Mouse (Mus musculus): Measurements from ENCODE around the gene Pck1.

The Pck1 gene

DNA sequence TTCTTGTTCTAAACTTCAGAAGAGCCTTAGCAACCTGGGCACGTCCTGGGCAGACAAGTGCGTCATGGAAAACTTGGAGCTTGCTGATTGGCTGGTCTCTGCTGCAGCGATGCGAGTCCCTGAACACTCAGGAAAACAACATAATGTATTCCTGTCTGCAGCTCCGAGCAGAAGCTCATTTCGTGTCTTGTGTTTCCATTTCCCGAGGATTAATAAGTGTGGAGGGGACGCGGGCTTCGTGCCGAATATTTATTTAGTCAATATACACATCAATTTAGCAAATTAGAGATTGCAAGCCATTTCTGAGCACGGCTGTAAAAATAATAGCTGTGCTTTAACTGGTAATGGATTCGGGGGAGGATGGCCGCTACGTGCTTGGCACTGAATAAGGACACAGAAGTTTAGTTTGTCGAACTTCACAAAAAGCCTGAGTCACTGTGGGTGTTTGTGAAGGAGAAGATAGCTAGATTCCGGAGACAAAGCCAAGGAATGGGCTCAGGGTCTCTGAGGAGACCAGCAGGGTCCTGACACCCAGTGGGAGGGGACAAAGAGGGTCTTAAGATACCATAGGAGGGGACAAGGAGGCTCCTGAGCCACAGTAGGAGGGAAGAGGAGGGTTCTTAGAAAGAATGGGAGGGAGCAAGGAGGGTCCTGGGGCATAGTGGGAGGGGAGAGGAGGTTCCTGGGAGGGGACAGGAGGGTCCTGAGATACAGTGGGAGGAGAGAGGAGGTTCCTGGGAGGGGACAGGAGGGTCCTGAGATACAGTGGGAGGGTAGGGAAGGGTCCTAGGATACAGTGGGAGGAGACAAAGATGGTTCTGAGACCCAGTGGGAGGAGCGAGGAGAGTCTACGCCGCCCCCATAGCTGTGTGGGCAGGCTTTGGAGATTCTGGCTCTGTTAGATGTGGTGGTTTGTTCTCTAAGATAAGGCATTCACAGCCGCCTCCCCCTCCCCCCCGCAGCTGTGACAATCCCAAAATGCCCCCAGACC lies 21.0 kb downstream of the Pck1 start:
- DNase-seq (ENCODE audit: low spot score) = no peak

DNA sequence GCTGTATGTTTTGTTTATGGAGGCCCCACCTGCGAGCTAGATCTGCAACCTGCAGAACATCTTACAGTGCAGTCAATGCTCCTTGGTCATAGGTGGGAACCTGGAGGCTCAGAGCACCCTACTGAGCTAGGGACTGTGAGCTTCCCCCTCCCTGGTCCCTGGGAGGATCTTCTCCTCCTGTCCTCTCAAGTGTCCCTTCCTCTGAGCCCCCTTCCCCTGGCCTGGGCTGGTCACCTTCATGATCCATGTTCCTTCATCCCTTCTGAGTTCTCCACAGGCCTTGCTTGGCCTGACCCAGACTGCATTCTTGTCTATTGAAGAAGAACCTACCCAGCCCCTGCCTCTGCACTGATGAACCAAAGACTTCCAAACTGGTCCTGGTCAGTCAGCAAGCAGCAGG lies 21.7 kb downstream of the Pck1 start:
- DNase-seq (ENCODE audit: low spot score) = no peak

DNA sequence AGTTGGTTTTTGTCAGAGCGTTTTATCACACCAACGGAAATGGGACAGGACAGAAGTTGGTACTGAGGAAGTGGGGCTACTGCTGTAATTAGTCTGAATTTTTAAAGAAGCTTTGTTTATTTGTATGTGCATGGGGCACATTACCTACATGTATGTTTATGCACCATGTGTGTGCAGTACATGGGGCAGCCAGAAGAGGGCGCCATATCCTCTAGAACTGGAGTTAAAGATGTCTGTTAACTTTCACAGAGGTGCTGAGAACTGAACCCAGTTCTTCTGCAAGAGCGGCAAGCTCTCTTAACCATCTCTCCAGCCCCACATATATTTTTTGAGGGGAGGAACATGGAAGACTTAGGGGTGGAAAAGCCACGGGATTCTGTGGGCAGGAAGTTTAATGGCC lies 22.9 kb downstream of the Pck1 start:
- no peak for DNase-seq (ENCODE audit: low spot score)

DNA sequence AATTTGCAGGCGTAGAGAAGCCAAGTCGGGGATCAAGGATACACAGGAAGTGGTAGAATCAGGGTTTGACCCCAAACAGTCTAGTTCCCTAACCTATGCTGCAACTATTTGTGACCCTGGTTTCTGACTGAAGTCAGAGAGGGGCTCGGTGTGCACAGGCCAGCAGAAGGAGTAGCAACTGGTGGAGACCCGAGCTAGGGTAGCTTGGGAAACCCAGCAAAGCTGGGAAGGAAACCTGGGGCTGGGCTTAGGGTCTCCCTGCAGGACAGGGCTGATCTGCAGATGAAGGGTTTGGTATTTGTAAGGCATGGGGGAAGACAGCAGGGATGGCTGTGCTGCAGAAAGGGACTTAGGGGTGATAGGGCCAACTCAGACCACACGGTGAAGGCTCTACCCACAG lies 24.6 kb downstream of the Pck1 start:
- no peak for DNase-seq (ENCODE audit: low spot score)

DNA sequence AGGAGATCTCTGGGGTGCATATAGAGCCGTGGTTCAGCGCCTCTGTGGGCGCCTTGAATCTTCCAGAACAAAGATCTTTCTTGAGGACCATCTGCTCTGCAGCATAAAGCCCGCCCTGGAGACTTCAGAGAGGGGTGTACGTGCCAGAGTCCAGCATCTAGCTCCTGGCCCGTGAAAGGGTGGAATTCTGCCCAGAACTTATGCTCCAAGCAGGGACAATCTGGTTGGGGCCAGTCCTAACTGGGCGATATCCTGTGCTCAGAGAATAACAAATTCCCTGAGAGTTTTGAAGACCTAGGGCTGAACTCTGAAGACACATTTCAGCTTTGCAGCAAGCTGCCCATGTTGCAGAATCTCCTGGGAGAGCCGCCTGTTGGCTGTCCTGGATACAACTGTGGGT lies 25.1 kb downstream of the Pck1 start:
- no peak for DNase-seq (ENCODE audit: low spot score)

DNA sequence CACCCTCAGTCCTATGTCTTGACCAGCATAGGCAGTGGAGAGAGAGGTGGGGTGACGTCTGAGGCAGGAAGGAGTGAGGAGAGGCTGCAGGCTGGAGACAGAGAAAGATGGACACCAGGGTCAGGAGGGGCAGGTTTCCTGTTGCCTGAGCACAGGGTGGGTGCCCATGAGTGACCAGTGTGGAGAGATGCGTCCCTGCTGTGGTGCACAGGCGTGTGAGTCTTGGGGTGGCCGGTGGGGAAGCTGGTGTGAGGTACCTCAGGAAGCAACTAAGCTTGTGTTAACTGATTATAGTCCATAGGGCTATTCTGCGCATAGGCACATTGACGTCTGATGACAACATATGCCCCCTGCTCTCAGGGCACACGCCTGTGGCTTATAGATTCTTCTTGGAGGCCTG lies 26.2 kb downstream of the Pck1 start:
- no peak for DNase-seq (ENCODE audit: low spot score)

DNA sequence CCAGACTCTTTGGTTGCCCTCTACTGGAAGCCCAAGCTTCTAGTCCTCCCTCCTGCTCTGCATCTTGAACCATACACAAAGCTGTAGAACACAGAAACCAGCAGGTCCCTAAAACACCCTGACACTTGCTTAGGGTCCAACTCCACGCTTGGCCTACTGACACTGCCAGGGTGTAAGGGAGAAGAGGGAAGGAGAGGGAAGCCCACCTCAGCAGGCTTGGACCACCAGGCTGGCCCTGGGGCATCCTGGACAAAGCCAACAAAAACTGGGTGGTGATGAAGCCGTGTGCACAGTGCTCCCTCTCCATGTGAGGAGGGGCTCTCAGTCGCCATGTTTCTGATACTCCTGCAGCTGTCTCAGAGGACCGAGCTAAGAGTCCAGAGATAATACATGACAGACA lies 27.2 kb downstream of the Pck1 start:
- DNase-seq (ENCODE audit: low spot score) = no peak

DNA sequence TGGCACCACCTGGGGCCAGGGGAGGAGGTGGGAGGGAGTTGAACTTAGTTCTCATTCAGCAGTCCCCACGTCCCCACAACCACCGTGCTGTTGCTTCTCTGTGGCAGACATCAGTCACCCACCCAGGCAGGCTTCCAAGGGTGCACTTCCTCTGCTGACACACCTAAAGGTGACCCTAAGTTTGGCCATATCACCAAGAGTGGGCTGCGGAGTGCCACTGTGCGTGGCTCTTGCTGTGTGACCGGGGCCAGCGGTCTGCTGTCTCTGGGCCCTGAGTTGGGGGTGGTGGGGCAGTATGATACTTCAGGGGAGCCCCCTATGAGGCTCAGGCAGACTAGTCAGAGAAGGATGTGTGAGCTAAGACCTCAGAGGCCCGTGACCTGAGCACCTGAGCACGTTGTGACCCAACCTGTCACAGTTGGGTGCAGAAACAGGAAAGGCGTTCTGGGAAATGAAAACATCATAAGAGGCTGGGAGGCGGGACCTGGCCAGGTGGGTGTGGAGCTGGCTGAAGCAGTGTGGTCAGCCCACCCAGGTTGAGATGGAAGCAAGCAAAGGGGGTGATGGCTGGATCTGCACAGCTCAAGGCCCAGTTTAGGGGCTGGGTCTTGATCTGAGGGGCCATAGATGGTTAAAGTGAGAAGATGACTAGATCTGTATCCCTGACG lies 28.0 kb downstream of the Pck1 start:
- DNase-seq (ENCODE audit: low spot score) = no peak

DNA sequence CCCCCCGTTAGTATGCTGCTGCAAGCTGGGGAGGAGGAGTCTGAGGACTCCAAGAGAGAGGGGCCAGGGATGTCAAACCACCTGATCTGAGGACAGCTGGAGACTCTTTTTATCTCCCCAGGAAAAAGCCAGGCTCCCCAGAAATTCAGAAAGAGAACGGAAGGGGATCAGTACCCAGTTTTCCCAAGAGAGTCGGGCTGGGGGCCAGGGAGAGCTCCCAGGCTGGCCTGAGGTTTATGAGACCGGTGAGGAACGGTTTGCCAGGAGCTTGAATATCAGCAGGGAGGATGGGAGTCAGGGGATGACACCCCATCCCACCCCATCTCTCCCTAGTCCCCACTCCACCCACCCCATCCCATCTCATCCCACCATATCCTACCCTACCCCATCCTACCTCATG lies 28.6 kb downstream of the Pck1 start:
- DNase-seq (ENCODE audit: low spot score) = no peak

DNA sequence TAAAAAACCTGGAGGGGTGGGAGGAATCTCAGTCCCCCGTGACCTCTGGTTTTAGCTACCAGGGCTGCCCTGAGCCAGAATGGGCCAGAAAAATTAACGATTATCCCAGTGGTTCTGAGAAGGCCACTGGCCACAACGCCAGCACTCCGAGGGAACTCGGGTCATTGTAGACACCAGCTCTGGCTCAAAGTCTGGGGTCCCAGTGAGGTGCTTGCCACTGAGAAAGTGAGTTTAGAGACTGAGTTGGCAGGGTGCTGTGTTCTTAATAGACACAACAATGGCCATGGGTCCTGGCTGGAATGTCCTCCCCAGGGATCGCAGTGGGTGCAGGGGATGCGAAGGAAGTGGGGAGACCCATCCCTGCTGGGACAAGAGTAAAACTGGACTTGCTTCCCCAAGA lies 29.1 kb downstream of the Pck1 start:
- no peak for DNase-seq (ENCODE audit: low spot score)

DNA sequence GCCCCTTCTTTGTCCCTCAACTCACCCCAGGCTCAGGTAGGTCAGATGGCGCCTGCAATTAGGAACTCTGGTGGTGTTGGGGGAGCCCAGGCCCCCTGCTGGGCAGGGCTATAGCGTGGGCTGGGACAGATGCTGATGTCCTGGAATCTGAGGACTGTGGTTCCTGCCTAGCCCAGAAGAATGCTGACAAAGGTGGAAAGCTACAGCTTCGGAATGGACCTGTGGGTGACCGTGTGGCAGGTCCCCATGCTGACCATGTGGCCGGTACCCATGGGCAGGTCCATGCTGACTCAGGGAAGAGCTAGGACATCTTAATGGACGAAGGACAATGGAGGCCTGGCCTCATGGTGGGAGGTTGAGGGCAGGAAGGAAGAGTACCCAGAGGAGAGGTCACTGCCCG lies 29.9 kb downstream of the Pck1 start:
- no peak for DNase-seq (ENCODE audit: low spot score)

DNA sequence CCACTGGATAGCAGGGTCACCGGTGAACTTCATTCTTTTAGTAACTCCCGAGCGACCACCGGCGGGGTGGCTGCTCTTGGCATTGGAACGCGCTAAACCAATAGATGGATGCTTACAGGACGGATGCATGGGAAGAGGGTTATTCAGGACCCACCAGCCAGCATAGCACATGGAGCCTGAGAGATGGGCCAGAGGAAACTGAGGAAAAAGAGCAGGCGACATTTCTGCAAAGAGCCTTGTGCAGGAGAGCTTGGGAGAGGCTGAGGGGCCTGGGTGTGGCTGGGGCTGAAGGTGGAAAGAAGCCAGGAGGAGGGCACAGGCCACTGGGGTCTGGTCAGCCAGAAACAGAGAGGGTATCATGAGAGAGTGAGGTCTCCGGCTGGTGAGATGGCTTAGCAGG lies 30.5 kb downstream of the Pck1 start:
- DNase-seq (ENCODE audit: low spot score) = no peak

DNA sequence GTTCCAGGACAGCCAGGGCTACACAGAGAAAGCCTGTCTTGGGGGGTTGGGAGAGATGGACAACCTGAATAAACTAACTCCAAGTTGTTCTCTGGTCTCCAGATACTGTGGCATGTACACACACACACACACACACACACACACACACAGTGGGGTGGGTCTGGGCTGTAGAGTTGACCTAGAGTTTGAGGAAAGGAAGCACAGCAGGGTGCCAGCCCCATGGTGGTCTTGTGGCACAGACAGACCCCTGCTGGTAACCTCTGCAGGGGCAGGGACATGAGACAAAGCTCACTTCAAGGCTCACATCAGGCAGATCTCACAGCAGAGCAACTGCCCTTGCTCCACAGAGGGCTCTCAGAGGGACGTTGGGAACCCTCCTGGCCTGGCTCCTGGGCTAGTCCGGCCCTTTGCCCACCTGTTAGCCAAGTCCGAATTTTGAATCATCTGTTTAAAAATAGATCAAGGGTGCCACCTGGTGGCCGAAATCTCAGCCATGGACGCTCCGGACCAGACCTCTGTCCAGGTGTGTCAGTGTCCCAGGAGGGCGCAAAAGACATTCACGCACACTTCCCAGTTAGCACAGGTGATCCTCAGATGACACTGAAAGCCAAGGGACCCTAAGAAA lies 31.1 kb downstream of the Pck1 start:
- DNase-seq (ENCODE audit: low spot score) = no peak

DNA sequence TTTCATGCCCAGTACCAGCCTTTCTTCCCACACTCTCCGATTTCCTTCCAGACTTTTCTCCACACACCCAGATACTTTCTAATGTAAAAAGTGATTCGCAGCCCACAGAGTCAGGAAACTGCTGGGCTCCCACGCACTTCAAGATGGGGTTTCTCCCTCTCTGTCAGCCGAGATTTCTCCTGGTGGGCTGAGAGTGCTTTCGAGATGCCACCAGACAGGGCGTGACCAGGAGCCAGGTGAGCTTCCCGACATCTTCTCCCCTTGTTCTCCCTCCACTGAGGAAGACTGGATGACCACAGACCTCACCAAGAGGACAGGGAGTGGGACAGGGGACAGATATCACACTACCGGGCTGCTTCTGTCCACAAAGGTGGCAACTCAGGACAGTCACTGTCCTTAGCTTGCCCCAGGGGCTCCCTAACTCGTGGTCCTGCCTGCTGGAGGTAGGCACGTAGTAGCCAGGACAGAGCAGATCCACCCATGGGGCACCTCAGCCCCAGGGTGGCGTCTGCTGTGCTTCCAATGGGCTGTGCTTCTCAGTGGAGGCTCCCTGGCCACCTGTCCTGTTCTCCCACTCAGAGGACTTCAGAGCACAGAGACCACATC lies 31.7 kb downstream of the Pck1 start:
- no peak for DNase-seq (ENCODE audit: low spot score)

DNA sequence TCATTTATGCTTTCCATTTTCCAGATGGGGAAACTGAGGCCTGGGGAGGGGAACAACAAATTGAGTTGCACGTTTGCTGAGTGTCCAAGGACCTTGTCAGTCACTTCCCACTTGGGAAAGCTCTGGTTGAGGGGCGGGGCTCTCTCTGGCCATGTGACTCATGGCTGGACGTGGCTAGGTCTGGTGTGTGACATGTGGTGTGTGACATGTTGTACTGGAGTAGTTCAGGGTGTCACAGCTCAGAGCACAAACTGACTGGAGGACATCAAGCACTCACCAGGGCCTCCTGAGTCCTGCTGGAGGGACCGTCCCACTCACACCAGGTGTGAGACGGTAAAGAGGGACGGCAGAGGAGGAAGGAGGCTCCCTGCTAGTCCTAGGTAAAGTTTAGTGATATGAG lies 32.4 kb downstream of the Pck1 start:
- DNase-seq (ENCODE audit: low spot score) = no peak

DNA sequence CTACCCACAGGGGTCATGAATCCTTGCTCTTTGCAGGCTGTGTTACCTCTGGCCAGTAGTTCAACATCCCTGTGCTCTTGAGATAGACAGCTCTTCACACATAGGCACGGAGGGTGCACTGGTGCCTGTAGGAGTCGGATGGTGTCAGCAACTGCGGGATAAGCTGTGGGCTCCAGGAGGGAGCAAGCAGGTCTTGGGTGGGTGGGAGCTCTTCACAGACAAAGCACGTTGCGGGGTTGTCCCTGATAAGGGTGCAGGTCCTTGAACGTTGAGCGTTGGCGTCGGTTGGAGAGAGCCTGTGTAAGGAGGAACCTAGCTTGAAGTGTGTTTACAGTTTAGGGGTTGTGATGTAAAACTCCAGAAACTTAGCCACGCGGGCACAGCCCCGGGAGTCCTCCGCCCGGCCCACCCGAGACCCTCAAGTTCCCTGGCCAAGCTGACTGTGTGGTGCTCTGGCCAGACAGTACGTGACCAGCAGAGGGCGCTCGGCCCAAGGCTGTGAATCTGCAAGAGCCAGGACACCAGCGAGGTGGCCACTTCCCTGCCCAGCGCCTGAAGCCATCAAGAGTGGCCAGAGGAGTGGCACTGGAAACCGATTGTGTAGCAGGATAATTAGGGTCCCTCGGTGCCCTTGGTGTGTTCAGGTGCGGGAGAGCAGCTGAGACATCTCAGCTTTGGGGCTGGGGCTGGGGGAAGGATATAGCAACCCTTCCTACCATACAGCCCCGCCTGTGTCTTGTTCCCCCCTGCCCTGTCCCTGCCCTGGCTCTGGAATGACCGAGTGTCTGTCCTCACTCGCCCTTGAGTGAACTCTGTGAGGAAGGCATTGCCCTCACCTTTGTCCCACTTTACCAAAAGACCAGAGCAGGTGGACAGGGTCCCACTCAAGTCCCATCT lies 33.4 kb downstream of the Pck1 start:
- DNase-seq (ENCODE audit: low spot score) = peak; percentile 38

DNA sequence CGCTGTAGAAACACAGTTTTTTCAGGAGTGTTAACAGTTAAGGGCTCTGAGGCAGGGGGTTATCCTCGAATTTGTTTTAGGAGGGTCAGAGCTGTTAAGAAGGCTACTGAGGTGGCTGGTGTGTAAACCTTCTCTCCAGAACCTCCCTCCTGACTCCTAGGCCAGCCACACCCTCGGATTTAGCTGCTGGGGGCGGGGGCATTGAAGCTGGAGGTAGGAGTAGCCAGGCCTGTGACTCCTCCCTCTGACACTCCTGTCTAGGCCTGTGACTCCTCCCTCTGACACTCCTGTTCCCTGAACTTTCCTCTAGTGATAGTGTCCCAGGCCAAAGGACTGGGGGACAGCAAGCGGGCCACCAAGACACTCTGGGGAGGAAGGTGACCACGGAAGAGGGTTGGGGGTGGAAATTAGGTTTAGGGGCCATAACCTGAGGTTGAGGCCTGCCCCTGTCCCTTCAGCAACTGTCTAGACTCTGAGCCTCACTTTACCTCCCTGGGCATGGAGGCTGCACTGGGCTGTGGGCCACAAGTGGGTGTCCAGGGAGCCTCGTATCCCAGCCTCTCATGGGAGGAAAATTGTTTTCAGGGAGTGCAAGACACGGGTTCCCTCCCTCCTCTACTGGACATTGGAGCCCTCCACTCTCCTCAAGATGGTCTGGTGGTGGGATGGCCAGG lies 34.5 kb downstream of the Pck1 start:
- no peak for DNase-seq (ENCODE audit: low spot score)

DNA sequence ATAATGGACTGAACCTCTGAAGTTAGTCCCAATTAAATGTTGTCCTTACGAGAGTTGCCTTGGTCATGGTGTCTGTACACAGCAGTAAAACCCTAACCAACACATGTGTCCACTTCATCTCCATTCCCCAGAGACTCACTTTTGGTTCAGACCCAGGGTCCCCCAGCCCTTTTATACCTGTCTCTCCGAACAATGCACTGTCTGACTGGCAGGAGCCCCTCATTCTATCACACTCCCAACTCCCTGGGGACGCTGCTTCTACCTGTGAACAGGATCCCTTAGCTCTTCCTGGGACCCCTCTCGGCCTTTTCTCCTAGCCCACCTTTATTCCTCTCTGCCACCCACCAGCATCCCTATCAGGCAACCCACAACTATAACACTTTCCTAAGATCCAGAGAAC lies 41.9 kb downstream of the Pck1 start:
- DNase-seq (ENCODE audit: low spot score) = no peak

DNA sequence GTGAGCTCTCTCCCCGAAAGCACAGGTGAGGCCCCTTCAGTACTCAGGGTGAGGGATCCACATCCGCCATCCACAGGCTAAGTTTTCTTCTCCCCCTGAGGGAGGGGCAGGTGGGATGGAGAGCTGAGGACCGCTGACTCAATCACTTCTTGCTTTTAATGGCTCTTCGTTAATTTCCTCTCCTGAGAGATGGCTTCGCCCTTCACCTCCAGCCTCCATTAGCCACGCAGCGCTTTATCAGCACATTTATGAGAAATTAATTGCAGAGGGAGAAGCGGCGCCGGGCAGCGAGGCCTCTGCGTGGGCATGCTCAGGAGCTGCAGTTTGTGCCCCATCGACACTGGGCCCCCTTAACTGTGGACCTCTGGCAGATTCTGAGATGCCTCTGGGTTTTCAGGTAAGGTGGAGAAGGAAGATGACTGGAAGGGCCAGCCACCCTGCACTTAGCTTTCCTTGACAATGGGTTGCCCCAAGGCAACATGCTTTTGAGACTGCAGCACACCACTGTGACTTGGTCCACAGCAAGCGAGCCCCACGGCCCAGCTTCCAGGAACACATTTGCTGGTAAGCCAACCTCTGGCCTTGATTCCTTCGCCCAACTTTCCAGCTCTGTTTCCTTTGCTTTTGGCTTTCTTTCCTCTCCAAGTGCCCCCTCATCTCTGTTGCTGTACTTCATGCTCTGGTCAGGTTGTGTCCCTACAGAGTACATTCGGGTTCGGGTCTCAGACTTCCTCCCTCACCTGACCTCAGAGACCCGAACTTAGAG lies 50.3 kb downstream of the Pck1 start:
- DNase-seq (ENCODE audit: low spot score) = no peak

DNA sequence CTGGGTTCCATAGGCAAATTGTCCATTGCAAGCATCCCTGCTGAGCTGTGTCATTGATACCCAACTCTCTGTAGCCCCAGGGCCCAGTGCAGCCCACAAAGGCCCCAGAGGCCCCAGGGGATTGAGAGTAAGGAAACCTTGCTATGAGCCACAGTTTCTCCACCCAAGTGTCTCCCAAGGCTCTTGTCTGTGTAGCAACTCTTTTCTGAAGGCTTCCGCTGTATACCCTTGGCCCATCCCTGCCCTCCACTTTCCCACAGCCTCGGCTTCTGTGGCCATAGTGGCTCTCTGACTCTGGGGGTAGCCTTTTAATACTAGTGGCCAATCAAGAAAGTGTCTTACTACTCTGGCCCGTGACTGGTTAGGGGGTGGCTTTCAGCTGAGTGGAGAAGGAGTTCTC lies 50.9 kb downstream of the Pck1 start:
- no peak for DNase-seq (ENCODE audit: low spot score)

All from c-Kit-positive CD71-positive TER-119-positive erythroid progenitor cells, embryonic 14.5 days (primary cell).